Mouse (Mus musculus): ENCODE data around the gene Rbl2. TPM values are rescaled to one million over a fixed set of nuclear protein-coding genes. Genes with fewer than 3 reads are reported as not detected.

Rbl2 gene
- total RNA-seq, 2 experiments from 2014 or later, result 18.6 to 23.8 TPM

DNA sequence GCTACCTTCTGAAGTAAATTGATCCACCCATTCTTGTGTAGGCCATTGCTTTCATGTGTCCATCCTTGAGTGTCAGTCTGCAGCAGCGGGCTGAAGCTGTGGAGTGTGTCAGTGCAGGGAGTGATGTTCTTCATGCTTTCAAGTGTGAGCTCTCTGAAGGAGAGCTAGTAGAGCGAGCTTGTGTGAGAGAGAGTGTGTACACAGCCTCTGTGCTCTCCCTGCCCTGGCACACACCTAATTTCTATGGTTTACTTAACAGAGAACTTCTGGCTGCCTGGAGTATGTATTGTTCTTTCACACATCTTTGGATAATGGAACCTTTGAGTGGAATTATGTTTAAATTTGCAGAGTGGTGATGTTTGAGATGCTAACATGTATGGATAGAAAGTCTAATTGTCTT, 19.7 kb downstream of the Rbl2 start:
- DNase-seq, result no peak
- intact Hi-C loops (cut with DNase I; ENCODE audit: low total_unique reads), result no loop called here

- DNase-seq, result no peak
- intact Hi-C loops (cut with DNase I; ENCODE audit: low total_unique reads), result no loop called here
Measured at GRCm38 (mm10) chr8:91094135-91094534, 24.3 kb downstream of the Rbl2 start.

DNA sequence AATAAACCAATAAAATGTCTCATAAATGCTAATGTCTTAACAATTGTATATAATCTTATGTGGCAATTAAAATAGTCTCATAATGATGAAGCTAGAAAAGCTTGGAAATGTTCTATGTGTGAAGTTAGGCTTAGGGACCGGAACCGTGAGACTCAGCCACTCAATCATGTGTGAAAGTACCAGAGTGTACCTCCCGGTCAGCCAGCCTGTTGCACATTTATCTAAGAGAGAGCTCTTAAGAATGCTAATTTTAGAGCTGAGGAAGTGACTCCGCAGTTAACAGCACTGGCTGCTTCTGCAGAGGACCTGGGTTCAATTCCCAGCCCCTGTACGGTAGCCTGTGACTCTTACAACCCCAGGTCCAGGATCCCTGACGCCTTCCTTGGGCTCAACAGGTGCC, 28.2 kb downstream of the Rbl2 start:
- no peak for DNase-seq
- intact Hi-C loops (cut with DNase I; ENCODE audit: low total_unique reads), result no loop called here

DNA sequence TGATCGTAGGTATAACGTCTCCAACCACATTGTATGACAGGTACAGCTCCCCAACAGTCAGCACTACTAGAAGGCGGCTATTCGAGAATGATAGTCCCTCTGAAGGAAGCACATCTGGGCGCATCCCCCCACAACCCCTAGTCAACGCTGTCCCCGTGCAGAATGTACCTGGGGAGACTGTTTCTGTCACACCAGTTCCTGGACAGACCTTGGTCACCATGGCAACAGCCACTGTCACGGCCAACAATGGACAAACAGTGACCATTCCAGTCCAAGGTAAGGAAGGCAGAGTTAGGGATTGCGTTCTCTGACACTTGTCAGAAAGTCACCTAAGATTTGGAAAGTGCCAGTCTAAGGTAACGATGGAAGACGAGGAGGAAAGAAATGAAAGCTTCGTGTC, 36.4 kb downstream of the Rbl2 start:
- no peak for DNase-seq
- intact Hi-C loops (cut with DNase I; ENCODE audit: low total_unique reads), result no loop called here

DNA sequence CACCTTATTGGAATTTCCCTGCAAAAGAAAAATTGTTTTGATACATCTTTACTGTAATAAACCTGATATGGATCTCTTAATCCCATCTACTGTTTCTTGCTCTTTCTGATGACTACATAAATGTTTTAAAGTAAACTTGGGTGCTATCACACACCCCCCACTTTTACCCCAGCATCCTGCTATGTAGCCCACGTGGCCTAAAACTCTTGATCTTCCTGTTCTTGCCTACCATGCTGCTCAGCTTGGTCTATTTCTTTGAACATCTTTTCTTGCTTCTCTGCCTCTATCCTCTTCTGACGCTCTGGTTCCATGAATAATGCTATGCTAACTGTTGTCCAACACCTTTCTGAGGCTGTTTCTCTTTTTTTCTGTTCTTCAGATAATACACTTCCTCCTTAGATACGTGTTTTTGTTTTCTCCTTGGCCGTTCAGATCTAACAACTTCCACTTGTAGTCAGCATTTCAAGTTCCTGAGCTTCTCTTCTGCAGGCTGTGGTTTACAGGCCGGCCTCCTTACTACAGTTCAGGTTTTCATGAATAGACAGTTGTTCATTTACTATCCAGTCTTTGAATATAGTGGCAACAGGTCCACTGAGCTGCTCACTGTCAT, 42.1 kb downstream of the Rbl2 start:
- no peak for DNase-seq
- intact Hi-C loops (cut with DNase I; ENCODE audit: low total_unique reads), result no loop called here

DNA sequence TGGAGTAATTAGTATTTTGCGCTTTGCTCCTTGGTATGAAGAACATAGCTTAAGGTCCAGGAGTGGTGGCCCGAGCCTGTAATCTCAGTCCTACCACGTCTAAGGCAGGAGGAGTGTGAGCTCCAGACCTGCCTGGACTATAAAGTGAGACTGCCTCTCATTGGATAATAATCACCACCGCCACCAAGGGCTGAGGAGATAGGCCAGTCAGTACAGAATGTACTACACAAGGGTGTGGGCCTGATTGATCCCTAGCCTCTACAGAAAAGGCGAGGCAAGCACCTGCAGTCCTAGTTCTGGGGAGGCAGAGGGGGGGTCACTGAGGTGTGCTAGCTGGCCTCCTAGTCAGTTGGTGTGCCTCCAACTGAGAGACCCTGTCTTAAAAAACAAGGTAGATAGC, 44.6 kb downstream of the Rbl2 start:
- no peak for DNase-seq
- intact Hi-C loops (cut with DNase I; ENCODE audit: low total_unique reads), result no loop called here

DNA sequence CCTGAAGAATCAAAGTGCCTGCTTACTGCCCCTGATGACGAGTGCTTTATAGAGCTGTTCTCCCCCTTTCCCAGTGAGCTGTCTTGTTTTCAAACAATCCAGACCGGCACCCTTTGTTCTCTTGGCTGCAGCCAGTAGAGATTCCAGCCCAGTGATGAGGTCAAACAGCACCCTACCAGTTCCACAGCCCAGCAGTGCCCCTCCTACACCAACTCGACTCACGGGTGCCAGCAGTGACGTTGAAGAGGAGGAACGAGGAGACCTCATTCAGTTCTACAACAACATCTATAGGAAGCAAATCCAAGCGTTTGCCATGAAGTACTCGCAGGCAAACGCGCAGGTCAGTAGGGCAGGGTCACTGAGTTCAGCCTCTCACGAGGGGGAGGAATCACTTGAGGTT, 45.1 kb downstream of the Rbl2 start:
- DNase-seq, result no peak
- intact Hi-C loops (cut with DNase I; ENCODE audit: low total_unique reads), result no loop called here

DNA sequence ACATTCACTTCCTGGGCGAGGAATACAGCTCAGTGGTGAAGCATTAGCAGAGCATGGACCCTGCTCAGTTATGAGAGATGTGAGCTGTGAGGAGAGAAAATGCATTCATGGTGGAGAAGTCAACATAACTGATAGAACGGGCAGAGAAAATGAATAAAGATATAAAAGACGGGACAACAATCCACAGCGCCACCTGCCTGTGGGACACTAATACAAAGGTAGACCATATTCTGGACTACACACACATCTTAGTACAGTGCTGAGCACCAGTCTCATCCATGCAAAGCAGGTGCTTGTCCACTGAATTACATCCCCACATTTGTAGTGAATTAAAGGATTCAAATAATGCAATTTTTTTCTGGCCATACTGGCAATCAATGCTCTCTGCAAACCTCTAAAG, 47.7 kb downstream of the Rbl2 start:
- no peak for DNase-seq
- intact Hi-C loops (cut with DNase I; ENCODE audit: low total_unique reads), result no loop called here

- no peak for DNase-seq
- intact Hi-C loops (cut with DNase I; ENCODE audit: low total_unique reads), result no loop called here
Measured at GRCm38 (mm10) chr8:91118131-91118530, 48.3 kb downstream of the Rbl2 start.

DNA sequence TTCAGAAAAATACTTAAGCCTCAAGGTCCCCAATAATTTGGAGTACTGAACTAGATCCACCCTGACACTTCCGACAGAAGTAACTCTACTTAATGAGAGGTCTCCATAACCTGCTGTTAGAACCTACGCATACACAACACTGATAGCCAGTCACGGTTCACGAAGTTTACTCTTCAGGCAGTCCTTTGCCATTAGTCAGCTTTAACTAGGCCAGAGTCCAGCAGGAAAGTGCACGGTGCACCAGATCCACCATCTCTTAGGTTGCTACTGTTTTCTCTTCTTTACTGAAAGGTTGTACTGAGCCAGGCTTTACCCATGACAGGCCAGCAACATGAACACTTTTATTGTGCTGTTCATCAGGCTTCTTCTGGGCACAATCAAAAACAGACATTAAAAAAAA, 54.5 kb downstream of the Rbl2 start:
- intact Hi-C loops (cut with DNase I; ENCODE audit: low total_unique reads), result no loop called here
- DNase-seq, result no peak

GRCm38 (mm10) chr8:91126786-91127185, 56.9 kb downstream of the Rbl2 start:
- DNase-seq, result no peak
- intact Hi-C loops (cut with DNase I; ENCODE audit: low total_unique reads), result no loop called here

GRCm38 (mm10) chr8:91132731-91133130, 62.9 kb downstream of the Rbl2 start:
- DNase-seq, result no peak
- intact Hi-C loops (cut with DNase I; ENCODE audit: low total_unique reads), result no loop called here

GRCm38 (mm10) chr8:91133441-91134069, 63.7 kb downstream of the Rbl2 start:
- DNase-seq, result no peak
- intact Hi-C loops (cut with DNase I; ENCODE audit: low total_unique reads), result no loop called here

GRCm38 (mm10) chr8:91134070-91134475, 64.2 kb downstream of the Rbl2 start:
- intact Hi-C loops (cut with DNase I; ENCODE audit: low total_unique reads), result no loop called here
- DNase-seq, result peak; percentile 98

DNA sequence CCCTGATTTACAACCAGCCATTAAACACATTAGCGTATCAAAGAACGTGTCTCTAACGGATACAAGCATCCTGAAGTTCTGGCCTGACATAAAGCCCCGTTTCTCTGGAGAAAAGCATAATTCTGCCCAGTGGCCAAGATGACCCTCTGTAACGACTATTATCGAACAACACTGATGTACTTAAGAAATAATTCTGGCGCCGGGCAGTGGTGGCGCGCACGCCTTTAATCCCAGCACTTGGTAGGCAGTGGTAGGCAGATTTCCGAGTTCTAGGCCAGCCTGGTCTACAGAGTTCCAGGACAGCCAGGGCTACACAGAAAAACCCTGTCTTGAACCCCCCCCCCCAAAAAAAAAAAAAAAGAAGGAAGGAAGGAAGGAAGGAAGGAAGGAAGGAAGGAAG, 64.8 kb downstream of the Rbl2 start:
- intact Hi-C loops (cut with DNase I; ENCODE audit: low total_unique reads), result no loop called here
- DNase-seq, result no peak

- intact Hi-C loops (cut with DNase I; ENCODE audit: low total_unique reads), result no loop called here
- DNase-seq, result no peak
Measured at GRCm38 (mm10) chr8:91135308-91136181, 65.7 kb downstream of the Rbl2 start.

DNA sequence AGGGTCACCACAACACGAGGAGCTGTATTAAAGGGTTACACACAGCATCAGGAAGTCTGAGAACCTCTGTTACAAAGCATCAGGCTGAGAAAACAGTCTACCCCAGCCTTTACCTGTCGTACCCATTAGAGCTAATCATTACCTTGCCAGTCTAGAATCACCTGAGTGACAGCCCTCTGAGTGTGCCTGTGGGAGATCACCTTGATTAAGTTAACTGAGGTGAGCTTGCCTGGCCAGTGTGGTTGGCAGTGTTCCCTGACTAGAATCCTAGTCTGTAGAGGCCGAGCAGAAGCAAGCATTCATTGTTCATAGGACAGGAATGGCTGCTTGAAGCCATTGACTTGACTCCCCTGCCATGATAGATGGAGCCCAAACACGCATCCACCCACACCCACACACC, 71.0 kb downstream of the Rbl2 start:
- DNase-seq, result no peak
- intact Hi-C loops (cut with DNase I; ENCODE audit: low total_unique reads), result no loop called here

DNA sequence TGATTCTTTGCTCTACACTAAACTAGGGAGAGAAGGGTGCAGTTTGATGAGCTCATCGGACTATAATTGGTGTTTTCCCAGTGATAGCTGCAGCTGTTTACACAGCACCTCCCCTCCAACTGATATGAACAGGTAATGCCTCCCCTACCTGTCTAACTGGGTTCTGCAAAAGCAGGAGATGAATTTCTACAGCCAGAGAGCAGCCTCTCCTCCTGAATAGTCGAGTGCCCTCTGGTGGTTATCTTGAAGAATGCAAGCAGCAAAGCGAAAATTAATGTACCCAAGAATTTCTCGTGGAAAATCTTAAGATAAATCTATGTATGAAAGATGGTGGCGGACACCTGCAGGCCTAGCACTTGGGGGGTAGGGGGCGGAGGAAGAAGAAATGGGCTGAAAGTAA, 77.9 kb downstream of the Rbl2 start:
- DNase-seq, result no peak
- intact Hi-C loops (cut with DNase I; ENCODE audit: low total_unique reads), result no loop called here

DNA sequence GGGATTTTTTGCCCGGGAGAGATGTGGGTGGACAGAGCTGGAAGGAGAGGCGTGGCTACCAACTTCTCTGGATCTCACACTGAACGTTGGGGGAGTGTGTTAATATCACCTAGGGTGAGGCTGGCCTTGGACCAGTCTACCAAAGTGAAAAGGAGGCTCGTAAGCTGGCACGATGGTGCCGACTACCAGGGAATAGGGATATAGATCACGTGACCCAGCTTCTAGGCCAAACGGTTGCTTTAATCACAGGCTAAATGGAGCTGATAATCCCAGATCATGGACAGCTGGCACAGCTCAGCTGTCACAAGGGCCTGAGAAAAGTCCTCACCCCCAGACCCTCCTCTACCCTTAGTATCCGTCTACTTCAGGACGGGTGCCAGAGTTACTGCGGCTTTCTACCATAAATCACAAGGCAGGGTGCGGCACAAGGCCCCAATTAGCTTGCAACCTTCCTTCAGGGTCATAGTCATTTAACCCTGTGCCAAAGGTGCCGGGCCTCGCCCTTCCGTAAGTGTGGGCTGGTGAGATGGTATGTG, 78.9 kb downstream of the Rbl2 start:
- DNase-seq, result no peak

DNA sequence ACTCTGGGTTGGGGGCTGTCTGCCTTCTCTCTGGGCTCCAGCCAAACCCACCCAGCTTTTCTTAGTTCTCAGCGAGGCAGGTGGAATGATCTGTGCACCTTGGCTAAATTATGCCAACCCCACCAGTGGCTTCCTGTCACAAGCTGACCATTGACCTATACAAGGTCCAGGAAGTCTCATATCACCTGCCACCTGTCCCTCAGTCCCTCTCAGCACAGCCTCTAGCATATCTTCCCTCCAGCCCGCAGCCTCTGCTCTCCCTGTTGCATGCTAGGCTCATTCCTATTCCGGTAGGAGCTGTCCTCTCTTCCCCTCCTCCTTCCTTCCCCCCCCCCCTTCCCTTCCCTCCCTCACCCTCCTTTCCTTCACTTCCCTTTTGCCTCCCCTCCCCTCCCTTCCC, 79.4 kb downstream of the Rbl2 start:
- intact Hi-C loops (cut with DNase I; ENCODE audit: low total_unique reads), result no loop called here
- no peak for DNase-seq

More for the DNA sequence above, 78.9 kb downstream of the Rbl2 start:
- intact Hi-C loops (cut with DNase I; ENCODE audit: low total_unique reads), result no loop called here

DNA sequence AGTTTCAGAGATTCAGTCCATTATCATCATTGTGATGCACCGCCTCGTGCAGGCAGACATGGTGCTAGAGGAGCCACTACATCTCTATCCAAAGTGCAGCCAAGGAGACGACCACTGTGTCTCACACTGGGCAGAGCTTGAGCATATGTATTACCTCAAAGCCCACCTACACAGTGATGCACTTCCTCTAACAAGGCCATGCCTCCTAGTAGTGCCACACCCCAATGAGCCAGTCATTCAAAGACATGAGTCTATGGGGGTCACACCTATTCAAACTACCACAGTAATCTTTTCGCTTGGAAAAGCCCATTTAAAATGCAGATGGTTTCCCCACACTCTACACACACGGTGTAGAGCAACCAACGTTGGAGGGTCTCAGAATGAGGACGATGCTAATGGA, 81.7 kb downstream of the Rbl2 start:
- DNase-seq, result no peak

More for the DNA sequence above, 81.7 kb downstream of the Rbl2 start:
- intact Hi-C loops (cut with DNase I; ENCODE audit: low total_unique reads), result no loop called here
